Mouse (Mus musculus): Measurements from ENCODE around the gene Lctl.

DNA sequence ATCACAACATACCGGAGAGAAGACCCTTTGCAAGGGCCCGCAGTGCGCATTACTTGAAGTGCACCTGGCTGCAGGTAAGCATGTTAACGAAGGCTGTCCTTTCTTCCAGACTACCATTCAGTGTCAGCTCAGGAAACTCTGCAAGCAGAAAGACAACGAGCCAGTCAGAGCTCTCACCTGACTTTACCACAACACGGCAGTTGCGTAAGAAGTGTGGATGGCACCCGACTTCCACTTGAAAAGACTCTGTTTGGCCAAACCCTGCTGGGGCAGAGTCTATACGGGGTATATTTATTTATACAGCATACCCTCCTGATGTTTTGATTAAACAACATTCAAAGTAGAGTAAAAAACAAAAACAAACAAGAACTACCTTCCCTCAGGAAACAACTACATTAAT lies 22.9 kb downstream of the Lctl start:
- TF ChIP-seq CTCF (IDR thresholded peaks at IDR 0.05; ENCODE audit: low read depth) (no peak), EP300 (IDR thresholded peaks at IDR 0.05; ENCODE audit: low read depth) (no peak)

Data from liver, embryonic 14.5 days (tissue).